Mouse (Mus musculus) liver, adult 2 months (tissue): ENCODE measurements around the gene Eif2a.

Experiments
- CTCF ChIP-seq: fragments of 200-500 bp; IDR thresholded peaks from 2 replicates; pipeline ENCODE4 v1.5.1; 2011; ENCODE audit warnings: low read depth, low read length, control low read depth
- POLR2A ChIP-seq: fragments of 200-500 bp; IDR thresholded peaks from 2 replicates; pipeline ENCODE4 v1.6.1; 2011; ENCODE audit warnings: low read length, control low read depth; ENCODE audit not compliant: insufficient read depth; ENCODE audit errors: extremely low read depth

DNA sequence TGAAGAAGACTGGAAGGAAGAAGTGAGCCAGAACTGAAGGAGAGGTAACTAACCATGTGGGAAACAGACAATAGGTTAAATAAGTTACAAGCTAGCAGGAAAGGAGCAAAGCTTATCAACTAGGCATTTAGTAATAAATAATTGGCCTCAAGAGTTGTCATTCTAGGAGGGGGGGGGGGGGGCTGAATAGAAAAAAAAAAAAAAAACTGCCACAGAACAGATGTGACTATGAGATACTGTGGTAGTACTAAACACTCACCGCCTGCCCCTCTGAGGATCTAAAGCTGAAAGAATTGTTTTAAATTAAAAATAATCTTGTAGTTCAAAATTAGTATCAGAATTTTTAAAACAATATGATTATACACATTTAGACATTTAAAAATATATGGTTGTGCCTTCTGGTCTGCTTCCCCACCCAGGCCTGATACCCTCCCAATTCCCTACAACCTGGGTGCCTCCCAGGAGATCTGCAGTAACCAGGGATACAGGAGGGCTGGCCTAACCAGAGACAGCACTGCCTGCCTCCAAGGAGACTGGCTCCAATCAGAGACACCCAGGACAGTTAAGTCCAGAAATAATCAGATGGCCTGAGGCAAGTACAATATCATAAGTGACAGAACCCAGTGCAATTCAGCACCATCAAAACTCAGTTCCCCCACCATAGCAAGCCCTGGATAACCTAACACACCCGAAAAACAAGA, 46.7 kb upstream of the Eif2a start:
- TF ChIP-seq CTCF: no peak
- no peak for TF ChIP-seq POLR2A
